Mouse (Mus musculus): ENCODE results near the gene Pla2g16.
A peak's percentile ranks its signal among the peaks of the same experiment; 100 is the strongest.

Gene Pla2g16

DNA sequence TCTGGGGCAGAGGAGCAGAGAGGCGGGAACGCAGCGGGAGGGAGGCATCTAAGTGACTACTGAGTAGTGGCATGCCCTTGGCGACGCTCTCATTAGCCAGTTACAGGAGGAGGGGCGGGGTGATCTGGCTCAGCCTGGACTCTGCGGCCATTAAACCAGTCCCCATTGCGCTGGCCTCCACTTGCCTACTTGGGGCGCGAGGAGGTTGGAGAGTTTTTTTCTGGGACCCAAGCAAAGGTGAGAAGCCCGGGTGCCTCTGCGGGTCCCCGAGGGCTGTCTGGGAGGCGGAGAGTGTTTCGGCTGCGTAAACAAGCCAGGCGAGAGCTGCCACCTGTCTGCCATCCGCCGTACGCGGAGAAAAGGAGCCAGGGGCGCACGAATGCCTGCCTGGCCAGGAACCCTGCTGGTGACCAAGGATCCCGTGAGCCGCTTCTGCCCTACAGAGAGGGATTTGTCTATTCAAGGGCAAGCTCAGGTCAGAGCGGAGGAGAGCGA is at the start of gene Pla2g16:
Gene Pla2g16, plus strand, starts transcription at position 132 of the 495 bp plus-strand sequence.
- peak; percentile 23 for DNase-seq (ENCODE audit: low spot score)

DNA sequence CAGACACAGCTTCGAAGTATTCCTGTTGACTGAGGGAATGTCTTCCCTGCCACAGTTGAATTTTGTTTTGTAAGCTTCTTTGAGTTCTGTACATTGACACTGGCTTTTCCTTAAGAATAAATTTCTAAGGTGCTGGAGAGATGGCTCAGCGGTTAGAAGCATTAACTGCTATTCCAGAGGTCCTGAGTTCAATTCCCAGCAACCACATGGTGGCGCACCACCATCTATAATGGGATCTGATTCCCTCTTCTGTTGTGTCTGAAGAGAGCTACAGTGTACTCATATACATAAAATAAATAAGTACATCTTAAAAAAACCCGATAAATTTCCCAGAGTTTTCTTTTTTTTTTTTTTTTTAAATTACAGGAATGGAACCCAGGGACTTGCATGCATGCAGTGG is 49.2 kb upstream of the Pla2g16 start:
- no peak for DNase-seq (ENCODE audit: low spot score)

DNA sequence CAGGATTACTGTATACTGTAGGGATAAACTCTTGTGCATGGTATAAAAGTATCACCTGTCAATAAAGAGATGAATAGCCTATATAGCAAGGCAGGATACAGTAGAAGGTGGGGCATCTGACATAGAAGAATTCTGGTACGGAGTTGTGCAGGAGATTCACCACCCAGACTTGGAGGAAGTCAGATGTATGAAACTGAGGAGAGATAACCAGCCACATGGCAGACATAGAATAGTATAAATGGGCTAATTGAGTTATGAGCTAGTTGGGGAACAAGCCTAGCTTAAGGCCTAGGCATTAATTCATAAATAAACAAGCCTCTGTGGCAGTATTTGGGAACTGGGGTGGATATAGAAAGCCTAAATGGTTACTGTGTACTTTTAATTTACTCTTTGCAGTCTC is 40.8 kb upstream of the Pla2g16 start:
- no peak for DNase-seq (ENCODE audit: low spot score)

DNA sequence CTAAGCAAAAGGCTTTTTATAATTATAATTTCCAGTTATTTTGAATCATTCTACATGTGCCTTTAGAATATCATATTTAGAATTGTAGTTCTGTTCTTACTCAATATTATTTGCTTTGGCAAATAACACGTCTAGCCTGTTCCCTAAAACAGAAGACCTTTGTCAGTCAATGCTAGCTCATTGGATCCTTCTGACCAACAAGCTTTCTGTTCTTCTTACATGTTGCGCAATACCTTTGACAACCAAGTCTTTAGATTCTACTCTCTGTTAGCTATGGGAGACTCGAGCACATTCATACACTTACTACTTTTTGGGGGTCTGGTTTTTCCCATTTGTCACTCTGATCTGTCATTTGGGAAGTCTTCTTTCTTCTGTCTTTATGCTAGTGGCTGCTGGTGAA is 35.6 kb upstream of the Pla2g16 start:
- no peak for DNase-seq (ENCODE audit: low spot score)

DNA sequence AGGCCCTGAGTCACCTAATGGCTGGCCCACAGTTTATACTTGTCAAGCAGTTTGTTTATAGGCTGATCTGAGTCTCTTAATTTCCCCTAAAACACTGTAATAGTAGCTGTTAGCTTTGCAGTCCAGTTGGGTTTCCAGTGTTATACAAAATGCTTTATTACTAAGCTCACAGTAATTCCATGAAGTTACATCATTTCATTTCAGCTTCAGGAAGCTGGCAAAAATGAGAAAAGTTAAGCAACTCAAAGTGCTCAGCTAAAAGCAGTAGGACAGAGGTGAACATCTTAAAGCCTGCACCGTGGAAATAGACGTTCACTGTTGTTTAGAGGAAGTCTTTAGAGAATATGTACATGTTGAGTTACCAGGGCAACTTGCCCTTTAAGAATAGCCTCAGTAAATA is 34.4 kb upstream of the Pla2g16 start:
- no peak for DNase-seq (ENCODE audit: low spot score)

DNA sequence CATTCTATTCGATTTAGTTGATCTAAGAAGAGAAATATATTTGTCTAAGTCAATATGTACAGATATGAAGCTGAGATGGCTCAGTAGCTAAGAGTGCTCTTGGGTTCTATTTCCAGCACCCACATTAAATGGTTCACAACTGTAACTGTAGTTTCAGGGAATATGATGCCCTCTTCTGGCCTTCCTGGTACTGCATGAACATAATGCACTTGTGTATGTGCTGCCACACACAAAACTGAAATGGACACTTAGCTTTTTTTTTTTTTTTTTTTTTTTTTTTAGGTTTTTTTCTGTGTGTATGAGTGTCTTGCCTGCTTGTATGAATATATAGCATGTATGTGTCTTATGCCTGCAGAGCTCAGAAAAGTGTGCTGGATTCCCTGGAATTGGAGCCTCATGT is 34.0 kb upstream of the Pla2g16 start:
- DNase-seq (ENCODE audit: low spot score), result no peak

DNA sequence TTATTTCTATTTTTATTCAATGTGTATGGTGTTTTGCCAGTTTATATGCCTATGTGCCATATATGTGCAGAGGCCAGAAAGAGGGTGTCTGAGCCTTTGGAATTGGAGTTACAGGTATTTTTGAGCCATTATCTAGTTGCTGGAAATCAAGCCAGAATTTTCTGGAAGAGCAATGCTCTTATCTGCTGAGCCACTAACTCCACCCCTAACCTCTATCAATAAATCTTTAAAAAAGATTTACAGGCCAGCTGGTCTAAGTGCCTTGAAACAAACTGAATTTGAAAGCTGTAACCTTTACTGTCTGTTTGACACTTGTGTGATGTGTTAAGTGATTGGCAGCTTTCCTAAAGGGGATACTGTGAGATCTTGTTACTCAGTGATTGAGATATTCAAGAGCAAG is 33.5 kb upstream of the Pla2g16 start:
- DNase-seq (ENCODE audit: low spot score), result no peak

DNA sequence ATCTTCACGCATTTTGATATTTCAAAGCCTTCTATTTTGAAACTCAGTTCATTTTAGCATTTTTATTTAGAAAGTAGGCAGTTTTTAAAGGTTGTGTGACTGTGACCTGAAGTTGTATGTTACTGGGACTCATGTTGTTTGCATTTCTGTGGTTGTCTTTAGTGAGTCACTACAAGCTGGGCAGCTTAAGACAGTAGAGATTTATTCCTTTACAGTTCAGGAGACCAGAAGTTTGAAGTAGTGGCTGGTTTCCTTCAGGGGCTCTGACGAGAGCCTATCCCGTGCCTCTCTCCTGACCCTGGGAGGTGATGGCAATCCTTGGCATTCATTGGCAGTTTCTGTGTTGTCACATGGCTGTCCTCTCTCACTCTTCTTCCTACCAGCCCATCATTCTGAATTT is 32.4 kb upstream of the Pla2g16 start:
- DNase-seq (ENCODE audit: low spot score), result no peak

DNA sequence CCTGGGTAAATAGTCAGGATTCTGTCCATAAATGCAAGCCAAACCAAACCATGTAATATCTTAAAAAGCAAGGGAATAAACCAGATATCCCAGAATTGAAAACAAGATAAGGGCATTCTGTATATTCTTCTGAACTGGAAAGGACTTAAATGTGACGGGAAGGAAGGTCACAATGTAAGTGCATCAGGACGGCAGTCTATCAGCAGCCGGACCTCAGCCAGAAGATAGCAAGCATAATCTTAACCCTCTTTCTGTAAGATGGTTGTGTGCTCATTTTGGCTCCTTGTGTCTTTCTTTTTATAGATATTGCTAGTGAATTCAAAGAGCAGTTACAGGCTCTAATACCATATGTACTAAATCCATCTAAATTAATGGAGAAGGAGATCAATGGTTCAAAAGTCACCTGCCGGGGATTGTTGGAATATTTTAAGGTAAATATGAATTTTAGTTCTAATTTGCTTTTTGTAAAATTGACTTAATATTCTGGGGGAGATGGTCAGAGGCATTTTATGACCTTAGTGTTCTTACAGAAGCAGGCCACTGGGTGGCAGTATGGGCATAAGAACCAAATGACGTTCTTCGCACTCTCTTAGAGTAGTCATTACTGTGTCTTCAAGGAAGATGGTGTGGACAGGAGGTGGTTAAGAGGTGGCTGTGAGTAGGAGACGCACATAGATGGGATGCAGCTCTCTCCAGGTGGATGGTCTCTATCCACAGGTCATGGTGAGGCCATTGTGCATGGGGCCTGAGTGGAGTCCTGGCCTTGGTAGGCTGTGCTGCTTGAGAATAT is 28.4 kb upstream of the Pla2g16 start:
- DNase-seq (ENCODE audit: low spot score), result peak; percentile 20

DNA sequence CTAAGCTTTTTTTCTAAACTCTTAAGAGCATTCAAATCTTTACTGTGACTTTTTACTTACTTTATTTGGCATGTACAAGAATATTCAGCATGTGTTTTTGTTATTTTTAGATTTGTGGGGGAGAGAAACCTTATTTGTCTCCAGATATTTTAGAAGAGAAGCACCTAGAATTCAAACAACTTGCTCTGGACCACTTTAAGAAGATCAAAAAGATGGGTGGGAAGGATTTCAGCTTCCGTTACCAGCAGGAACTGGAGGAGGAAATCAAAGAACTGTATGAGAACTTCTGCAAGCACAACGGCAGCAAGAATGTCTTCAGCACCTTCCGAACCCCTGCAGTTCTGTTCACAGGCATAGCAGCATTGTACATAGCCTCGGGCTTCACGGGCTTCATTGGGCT is 25.4 kb upstream of the Pla2g16 start:
- no peak for DNase-seq (ENCODE audit: low spot score)

DNA sequence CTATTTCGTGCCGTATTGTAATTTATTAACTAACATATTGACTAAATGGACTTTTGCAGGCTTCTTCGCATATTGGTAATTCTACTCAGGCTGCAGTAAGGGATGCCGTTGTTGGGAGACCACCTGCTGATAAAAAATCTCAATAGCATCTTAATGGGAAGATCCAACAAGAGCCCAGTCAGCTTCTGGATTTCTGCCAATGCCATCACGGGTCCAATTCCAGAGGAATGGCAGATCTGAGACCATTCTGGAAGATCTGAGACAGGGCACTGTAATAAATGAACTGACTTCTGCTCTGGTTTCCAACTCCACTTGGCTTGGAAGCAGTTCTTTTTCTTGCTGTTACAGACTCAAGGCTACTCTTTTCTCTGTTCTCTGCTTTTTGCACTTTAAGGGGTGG is 23.4 kb upstream of the Pla2g16 start:
- DNase-seq (ENCODE audit: low spot score), result no peak

DNA sequence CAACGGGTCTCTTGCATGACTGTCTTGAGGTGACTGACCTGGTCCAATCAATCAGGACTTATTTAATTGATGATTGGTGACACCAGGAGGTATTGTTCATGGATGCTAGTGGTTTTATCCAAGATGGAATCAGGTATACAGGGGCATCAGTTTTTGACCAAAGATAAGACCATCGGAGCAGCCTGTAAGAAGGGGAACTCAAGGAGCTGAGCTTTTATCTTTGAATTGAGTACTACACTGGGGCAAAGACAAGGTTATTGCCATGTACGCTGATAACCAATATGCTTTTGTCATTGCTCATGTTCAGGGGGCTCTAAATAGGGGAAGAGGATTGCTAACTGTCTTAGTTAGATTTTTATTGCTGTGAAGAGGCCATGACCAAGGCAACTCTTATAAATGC is 8.3 kb upstream of the Pla2g16 start:
- DNase-seq (ENCODE audit: low spot score), result no peak

DNA sequence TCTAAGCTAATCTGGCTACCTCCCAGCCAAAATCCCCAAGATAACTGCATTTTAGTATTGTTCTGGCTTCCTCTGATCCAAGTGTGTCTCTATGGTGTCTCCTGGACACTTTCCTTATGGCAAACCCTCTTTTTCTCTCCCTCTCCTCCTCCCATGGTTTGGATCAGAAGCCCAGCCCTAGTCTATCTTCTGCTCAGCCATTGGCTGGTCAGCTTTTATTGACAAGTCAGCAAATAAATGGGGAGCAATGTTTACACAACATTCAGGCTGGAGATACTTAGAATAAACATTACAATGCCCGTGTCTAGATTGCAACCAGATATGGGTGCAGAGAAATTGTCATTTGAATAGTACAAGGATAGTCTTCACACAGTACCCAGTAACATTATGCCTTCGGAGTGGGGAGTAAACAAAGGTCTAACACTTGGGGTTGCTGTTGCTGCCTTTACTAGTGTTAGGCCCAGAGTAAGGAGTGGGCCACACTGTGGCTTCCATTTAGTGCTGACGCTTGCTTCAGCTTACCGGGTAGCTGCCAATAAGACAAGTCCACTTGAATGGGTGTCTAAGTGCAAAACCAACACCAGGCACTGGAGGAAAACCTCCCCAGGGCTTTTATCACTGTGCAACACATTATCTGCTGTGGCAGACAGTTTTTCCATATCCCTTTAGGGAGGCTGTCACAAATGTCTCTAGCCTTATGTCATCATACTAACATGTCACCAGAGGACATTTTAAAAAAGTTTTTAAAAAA is 5.5 kb upstream of the Pla2g16 start:
- no peak for DNase-seq (ENCODE audit: low spot score)

DNA sequence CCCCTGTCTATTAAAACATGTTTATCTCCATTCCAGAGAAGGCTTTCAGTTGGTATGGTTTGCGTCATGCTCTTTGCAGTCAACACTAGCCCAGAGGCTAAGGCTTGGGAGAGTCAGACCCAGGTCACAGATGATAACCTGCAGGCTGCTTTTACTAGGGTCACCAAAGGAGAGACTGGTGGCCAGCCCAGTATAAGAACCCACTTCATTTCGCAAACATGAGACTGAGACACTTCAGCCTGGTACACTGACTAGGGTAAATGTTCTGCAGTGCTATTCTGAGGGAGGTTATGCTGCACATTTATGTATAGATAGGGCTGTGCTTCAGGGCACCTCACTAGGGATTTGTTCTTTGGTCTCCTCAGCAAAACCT is 5.0 kb upstream of the Pla2g16 start:
- DNase-seq (ENCODE audit: low spot score), result no peak

DNA sequence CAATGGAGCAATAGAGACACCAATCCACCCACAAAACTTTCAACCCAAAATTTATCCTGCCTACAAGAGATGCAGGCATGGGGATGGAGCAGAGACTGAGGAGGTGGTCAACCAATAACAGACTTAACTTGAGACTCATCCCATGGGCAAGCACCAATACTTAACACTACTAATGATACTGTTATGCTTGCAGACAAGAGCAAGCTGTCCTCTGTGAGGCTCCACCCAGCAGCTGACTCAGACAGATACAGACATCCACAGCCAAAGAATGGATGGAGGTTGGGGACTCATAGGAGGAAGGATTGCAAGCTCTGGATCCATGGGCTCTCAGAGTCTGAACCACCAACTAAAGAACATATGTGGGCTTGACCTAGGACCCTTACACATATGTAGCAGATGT is 3.8 kb upstream of the Pla2g16 start:
- no peak for DNase-seq (ENCODE audit: low spot score)

DNA sequence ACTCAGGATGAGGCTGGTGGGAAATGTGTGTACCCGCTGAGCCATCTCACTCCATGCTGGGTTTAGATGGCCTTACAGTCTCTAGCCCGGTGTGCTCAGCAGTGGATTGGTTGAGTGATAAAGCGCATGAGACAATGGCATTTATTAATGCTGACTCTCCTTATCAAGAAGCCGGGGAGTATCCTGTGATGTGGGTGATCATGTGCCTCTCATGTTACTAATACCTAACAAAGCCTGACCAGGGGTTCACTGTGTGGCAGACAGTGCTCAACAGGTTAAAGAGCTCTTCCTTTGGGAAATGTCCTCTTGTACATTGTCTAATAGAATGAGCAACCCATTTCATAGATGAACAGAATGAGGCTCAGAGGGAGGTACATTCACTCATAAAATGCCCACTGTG is 2.4 kb upstream of the Pla2g16 start:
- DNase-seq (ENCODE audit: low spot score), result no peak

DNA sequence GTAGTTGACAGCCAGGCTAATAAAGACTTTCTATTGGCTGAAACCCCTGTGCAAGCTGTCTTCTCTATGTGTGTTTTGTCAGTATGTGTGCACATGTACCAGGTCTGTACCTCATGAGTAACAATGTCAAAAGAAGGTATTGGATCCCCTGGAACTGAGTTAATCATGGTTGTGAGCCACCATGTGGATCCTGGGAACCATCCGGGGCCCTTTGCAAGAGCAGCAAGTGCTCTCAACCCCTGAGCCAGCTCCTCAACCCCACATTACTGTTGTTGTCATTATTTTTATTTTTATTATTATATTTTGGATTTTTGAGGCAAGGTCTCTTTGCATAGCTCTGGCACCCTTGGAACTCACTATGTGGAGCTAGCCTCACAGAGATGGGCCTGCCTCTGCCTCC is 618 bp upstream of the Pla2g16 start:
- DNase-seq (ENCODE audit: low spot score), result no peak

DNA sequence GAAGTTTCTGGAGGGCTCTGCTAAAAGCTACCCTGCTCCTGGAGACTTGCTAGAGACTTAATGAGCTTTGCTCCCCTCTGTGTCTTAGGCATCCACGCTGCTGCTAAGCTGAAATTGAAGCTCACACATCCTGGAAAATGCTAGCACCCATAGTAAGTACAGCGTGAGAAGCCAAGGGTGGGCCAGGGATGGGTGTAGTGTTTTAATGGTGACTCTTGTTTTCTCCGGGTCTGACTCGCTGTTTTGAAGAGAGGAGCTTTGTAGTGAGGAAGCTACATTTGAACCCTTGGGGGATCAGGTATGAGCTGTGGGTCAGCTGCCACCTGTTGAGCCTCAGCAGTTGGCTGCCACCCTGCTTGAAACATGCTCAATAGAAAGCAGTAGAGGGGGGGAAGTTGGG is 585 bp downstream of the Pla2g16 start:
- no peak for DNase-seq (ENCODE audit: low spot score)

DNA sequence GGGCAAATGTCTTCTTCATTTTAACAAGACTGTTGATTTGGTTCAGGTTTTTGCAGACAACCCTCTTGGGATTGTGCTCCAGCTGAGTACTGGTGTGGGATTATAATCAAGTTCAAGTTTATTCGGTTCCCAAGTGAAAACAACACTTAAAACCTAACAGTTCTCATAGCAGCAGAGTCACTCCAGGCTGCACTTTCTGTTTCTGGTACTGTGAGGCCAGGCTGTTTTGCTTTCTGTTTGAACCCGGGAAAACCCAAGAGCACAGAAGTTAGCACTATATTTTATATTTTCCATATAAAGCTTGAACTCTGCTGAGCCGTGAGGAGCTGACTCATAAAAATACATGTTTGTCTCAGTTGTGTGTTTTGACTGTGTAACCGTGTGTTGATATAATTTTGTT is 1.4 kb downstream of the Pla2g16 start:
- DNase-seq (ENCODE audit: low spot score), result no peak

DNA sequence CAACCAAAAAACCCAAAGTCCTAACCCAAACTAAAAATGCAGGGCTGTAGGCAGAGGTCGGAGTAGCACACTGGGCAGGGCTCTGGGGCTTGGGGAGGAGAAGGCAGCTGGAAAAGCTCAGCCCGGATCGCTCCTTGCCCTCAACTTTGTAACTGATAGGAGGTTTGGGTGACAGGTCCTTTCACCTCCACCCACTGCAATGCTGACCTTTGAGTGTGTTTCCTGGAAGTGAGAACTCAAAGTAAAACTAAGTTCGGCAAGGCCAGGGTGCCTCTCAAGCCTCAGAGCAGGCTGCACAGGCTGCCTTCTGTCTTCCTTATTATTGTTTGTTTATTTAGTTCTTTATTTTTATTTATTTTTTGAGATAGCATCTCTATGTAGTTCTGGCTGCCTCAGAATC is 2.7 kb downstream of the Pla2g16 start:
- no peak for DNase-seq (ENCODE audit: low spot score)

DNA sequence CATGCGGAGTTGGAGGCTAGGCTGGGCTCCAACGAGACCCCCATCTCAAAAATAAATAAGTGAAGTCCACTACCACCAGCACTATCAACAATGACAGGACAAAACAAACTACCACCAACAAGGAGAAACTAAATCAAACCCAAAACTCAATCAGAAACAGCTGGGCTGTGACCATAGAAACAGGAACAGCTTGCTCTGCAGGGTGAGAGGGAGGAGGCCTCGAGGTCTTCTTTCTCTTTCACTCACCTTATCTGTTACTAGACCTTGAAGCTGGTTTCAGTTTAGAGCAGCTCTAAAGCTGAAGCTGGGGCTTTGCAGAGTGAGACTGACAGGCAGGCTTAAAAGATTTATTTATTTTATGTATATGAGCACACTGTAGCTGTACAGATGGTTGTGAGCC is 4.2 kb downstream of the Pla2g16 start:
- no peak for DNase-seq (ENCODE audit: low spot score)

DNA sequence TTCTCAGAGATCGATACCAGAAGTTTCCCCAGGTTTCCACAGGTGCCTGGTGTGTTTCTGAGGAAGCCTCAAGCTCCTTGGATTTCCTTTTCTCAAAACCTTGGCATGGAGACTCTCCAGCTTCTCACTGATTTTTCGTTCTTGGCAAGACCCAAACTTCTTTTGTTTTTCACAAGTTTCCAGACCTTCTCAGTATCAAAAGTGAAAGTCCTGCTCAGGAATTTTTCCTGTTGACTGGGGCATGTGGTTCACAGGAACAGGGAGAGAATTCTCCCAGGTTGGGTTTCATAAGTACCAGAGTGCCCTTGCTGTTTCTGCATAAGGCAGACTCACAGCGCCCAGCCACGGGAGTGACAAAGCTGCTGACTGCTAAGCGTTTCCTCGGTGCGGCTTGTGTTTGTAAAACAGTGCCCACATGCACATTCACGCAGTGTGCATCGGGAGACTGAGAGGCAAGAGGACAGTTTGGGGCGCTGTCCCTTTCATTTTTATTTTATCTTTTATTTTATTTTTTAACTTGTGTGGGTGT is 5.4 kb downstream of the Pla2g16 start:
- DNase-seq (ENCODE audit: low spot score), result no peak

DNA sequence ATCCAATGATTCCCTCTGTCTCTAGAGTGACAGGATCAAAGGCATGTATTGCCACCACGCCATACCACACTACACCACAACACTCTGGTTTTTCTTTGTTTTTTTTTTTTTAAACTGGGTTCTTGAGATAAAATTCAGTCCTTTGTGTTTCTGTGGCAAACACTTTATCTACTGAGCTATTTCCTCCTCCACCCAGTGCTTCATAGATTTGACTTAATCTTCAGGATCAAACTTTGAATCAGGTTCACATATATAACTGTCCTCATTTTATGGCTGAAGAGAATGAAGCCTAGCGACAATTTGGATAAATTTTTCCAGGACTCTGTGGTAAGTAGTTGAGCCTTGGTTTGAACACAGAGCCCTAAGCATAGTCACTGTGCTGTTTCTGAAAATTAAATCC is 6.4 kb downstream of the Pla2g16 start:
- no peak for DNase-seq (ENCODE audit: low spot score)

Data from ovary, postnatal 10 days (tissue).